Mouse (Mus musculus) kidney, postnatal 10 days (tissue): ENCODE data around the gene Tmprss9.
"Not testable (repeated sequence)": the region's sequence is repeated elsewhere in the genome, so short reads cannot be mapped to it uniquely, and the experiment has no call there.

Experiments
- DNase-seq: peaks from one replicate; pipeline ENCODE4 v3.0.0; 2021; ENCODE audit warnings: mixed read lengths

Gene Tmprss9

DNA sequence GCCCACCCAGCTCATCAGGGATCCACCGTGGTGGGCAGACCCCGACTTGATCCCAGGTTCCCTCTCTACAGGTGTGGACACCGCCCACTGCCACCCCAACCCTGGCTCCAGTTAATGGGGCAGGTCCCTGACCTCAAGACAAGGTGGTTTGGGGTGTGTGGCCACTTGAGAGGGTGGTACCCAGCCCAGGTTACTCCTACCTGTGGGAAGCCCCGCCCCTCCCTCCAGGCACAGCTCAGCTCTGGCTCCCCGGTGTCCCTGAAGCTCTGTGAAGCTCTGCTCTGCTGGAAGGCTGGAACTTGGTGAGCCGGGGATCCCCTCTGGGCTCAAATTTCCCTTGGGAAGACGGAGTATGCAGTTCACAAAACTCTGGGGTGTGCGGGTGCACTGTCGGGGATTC, at the start of gene Tmprss9:
Tmprss9 (plus strand) TSS at position 268 of the 400 bp plus-strand sequence.
- DNase-seq = peak; percentile 50

DNA sequence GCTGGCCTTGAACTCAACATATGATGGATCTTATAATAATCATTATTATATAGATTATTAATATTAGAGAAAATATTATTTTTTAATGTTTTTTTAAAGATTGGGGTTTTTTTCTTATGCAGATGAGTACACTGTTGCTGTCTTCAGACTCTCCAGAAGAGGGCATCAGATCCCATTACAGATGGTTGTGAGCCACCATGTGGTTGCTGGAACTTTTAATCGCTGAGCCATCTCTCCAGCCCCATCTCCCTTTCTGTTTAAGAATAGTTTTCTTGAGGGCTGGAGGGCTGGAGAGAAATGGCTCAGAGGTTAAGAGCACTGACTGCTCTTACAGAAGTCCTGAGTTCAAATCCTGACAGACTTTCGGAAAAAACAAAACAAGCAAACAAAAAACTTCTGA, 49.7 kb upstream of the Tmprss9 start:
- peak; percentile 51 for DNase-seq

DNA sequence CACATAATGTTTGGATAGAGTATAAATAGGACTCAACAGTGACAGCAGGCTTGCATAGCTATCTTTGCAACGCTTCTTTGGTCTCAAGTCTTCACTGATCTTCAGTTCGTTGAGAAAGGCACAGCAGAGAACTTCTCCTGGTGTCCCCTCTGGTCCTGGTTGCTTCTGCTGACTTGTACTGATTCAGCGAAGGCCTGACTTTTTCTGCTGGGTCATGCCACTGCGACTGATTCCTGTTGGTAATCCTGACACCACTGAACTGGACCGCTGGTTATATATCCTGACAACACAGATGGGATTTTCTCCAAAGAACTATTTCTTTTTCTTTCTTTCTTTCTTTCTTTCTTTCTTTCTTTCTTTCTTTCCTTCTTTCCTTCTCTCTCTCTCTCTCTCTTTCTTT, 49.1 kb upstream of the Tmprss9 start:
- no peak for DNase-seq

DNA sequence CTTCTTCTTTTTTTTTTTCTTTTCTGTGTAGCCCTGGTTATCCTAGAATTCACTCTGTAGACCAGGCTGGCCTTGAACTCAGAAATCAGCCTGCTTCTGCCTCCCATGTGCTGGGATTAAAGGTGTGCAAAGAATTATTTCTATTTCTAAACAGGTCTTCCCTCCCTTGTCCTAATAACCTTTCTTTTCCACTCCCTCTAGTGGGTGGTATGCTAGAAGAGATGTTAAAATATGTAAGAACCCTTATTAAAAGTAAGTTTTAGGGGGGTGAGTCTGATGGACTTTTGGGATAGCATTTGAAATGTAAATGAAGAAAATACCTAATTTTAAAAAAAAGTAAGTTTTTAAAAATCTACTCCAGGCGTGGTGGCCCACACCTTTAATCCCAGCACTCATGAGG, 48.3 kb upstream of the Tmprss9 start:
- DNase-seq = no peak

DNA sequence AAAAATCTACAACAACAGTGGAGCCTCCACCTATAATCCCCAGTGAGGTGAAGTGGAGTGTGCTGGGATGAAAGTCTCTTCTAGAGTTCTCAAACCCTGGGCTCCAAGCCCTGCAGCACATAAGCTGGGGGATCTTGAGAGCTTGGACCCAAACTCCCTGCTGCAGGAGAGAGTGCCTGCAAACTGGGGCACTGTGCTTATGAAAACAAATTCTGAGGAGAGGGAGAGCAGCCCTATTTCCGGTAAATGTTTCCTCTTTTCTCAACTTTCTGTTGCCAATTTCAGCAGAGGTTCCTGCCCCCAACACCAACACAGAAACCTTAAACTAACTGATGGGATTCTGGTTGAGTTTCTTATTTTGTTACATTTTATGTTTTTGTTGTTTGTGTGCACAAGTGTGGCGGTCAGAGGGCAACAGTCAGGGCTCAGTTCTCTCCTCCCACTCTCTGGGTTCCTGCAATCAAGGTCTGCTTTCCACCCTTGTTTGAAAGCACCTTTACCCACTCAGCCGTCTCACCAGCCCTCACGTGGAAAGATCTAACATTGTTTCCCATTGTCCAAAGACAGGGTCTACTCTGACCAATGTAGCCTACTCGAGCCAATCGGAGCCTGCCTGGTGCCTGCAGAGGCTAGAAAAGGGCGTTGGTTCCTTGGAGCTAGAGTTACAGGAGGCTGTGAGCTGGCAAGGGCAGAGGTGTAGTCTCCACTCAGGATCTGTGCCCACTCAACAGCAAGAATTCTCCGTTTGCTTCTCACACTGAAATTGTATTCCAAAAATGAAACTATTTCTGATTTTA, 47.6 kb upstream of the Tmprss9 start:
- no peak for DNase-seq

DNA sequence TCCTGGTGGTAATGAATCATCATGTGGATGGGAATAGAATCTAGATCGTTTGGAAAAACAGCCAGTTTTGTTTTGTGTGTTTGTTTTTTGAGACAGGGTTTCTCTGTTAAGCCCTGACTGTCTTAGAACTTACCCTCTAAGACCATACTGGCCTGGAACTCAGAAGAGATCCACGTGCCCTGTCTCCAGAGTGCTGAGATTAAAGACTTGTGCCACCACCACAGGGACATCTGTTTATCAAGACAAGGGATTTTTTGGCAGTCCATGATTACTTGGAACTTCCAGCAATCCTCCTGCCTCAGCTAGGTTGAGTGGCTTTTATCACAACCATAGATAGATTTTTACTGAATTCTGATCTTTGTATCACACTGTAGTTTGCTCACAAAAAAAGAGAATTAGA, 46.8 kb upstream of the Tmprss9 start:
- DNase-seq = no peak

DNA sequence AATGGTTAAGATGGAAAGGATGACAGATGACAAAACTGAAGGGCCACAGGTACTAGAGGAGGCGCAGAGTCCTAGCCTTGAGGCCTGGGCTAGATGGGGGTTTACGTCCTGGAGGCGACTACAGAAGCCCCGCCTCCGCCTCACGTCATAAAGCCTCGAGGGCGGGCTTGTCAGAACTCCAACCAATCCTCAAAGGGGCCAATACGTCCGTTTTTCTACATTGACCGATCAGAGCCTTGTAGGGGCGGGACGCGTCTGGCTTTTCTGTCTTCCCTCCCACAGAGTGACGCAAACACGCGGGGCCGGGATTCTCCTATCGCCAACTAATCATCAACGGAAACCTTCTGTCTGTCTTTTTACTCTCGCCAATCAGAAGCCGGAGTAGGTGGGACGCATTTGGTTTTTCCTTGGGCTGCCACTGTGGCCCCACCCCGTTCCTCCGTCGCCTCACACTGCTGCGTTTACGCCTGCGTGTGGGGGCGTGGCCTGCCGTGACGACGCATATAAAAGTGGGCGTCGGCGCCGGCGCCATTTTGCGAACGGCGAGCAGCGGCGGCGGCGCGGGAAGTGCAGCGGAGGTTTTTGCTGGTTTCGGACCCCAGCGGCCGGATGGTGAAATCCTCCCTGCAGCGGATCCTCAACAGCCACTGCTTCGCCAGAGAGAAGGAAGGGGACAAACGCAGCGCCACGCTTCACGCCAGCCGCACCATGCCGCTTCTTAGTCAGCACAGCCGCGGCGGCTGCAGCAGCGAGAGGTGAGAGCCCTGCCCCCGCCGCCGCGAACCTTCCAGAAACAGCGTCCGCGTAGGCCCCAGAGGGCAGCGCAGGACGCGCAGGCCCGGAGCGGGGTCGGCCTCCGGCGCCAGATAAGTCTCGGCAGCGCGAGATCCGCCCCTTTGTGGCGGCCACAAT, 45.2 kb upstream of the Tmprss9 start, which contains the start of gene Oaz1:
Oaz1 (plus strand) TSS at position 506 of the 912 bp plus-strand sequence.
- DNase-seq = peak; percentile 99

DNA sequence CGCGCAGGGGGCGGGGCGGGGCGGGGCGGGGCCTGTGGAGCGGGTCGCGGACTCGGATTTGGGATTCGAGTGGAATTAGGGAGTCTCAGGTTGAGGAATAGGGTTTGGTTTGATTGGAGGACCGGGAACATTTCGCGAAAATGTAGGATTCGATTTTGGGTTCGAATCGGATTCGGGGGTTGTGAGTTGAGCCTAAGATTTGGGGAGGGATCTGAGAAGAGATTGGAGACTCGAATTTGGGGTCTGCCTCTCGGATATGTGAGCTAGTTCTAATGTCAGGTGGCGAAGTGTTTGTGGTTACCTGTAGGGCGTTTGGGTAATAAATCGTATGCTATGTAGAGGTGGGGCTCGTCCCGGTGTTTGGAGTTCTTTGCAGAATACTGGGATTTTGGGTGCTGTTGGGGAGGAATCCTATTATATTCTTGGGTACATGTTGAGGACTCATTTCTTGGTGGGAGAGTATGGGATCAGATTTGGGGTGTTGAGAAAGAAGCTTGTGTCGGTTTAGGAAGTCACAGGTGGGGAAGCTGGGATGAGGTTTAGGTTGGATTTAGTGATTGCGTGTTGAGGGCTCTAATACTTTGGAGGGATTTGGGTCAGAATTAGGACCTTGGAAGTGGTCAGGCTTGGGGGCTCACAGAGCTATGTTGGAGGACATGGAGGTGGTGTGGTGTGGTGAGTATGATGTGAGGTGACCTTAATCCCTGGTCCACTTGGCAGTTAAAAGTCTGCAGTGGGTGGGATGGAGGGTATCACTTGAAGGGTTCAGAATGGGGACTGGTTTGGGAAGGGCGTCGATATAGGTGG, 44.4 kb upstream of the Tmprss9 start:
- DNase-seq = no peak

DNA sequence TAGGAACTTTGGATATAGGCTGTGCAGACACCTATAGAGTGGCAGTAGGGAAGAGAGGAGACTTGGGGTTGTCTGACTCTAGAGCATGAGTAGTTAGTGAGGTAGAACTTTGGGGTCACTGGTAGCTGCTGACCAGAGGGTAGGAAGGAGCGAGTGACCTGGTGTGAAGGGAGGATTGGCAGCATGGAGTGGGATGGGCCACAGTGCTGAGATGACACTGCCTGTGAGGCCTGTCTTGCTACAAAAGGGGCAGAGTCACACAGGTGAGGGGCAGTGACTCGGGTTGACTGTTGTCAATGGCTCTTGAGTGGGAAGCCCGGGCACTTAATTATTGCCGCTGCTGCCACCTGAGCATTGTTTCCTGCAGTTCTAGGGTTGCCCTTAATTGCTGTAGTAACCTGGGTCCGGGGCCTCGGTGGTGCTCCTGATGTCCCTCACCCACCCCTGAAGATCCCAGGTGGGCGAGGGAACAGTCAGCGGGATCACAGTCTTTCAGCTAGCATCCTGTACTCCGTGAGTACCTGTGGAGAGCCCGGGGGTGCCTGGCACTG, 43.7 kb upstream of the Tmprss9 start:
- DNase-seq = no peak

DNA sequence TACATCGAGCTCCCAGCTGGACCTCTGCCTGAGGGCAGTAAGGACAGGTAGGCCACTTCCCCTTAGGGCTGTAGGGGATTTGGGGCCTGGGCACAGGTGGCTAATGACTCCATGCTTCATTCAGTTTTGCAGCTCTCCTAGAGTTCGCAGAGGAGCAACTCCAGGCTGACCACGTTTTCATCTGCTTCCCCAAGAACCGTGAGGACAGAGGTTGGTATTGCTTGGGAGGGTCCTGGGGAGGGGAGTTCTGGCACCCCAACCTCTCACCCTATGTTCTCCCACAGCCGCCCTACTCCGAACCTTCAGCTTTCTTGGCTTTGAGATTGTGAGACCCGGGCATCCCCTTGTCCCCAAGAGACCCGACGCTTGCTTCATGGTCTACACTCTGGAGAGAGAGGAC, 43.1 kb upstream of the Tmprss9 start:
- DNase-seq = not testable (repeated sequence)

DNA sequence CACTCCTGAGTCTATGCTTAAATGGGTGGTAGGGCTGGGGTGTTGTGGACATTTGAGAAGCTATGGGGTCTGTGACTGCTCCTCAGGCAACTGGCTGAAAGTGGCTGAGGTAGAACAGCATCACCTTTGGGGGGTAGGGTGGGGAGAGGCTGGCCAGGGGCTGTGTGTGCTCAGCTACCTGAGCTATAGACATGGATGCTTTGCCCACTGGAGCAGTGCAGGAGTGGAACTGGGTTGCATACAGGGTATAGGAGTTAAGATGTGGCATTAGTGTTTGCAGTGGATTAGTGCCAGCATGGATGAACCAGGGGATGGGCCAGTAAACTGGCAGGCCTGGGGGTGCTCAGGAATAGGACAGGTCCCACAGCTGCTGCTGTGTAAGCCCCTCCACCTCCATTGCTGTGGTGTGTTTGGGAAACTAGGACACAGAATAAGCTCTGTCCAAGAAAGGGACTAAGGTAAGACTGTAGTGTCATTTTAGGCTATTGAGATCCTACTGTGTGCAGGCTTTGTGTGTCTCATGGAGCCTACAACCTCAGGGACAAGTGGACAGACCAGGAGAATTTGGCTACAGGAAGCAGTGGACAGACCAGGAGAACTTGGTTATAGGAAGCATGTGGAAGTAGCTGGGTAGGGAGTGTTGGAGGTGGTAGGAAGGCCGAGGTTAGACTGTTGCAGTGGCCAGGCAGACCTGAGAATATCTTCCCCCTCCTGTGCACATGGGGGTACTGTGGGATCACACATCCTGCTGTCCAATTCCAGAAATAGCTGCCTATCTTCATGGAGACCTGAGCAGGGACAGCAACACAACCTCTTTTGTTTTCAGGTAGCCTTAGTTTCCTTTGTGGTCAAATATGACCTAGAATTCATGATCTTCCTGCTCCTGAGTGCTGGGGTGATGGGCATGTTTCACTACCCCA, 42.0 kb upstream of the Tmprss9 start:
- no peak for DNase-seq

DNA sequence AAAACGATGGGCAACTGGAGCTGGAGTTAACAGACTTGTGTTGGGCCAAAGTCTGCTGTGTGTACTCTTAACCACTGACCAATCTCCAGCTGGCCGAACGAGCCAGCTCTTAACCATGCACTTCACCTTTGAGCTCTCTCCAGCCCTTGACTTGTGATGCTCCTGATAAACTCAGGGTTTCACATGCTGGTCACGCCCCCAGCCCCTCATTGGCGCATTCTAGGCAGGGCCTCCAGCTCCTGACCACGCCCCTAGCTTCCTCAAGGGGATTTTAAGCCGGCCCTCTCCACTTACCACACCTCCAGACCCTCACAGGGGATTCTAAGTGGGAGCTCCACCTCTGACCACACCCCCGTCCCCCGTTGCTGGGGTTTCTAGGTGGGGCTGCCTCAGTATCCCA, 40.5 kb upstream of the Tmprss9 start:
- DNase-seq = peak; percentile 89

DNA sequence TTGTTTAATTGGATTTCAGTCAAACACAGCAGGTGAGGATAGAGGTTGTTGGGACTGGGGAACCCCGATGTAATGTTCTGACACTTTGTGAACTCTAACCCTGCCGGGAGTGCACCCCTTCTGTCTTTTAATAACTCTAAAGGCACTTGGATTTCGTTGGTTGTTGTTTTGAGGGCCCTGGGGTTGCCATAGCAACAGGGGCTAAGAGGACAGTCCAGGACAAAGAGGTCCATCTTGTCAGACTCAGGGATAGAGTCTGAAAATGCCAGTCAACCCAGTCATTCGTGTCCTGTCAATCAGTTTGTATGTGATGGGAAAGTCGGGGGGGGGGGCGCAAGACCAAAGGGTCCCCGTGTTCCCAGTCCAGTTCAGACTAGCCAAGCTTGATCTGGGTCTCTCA, 38.8 kb upstream of the Tmprss9 start:
- no peak for DNase-seq

DNA sequence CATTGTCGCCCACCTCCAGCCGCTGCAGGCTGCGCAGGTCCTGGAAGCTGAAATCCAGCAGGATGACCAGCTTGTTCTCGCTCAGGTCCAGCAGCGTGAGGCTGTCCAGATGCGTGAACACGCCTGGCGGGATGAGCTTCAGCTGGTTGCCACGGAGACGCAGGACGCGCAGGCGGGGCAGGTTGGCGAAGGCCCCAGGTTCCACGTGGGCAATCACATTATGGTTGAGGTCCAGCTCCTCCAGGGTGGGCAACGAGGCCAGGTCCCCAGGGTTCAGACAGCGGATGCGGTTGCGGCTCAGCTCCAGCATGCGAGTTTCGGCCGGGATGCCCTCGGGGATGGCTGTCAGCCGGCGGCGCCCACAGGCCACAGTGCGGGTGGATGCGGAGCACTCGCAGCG, 36.0 kb upstream of the Tmprss9 start:
- no peak for DNase-seq

DNA sequence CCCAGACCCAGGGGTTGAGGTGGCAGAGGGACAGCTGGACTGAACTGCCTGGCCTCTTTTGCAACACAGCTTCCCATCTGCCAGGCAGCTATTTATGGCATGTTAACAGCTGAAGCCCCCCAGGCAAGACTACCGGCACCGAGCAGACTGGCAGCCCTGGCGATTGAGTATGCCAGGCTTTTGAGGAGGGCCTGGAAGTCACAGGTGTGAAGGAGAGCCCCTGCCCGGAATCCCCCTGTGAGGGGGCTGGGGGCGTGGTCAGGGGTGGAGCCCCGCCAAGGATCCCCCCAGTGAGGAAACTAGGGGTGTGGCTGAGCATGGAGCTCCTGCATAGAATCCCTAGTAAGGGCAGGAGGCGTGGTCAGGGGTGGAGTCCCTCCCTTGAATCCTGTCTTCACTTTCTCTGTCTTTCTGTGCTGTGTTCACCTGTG, 34.7 kb upstream of the Tmprss9 start:
- no peak for DNase-seq

DNA sequence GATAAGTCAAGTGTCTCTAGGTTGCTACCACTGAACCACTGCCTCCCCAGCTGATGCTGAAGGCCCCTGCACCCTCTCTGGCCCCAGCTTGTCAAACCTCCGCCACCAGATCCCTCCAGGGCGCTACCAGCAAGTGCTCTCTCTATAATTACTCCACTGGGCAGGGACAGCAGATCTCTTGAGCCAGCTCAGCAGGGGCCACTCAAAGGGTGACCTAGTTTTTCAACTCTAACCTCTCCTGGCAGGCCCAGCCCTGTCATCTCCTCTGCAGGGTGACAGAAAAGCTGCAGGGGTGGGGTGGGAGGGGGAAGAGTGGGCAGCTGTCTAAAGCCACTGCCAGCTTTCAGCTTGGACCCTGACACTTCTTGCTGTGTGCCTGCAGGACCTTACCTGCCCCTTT, 33.8 kb upstream of the Tmprss9 start:
- DNase-seq = no peak

DNA sequence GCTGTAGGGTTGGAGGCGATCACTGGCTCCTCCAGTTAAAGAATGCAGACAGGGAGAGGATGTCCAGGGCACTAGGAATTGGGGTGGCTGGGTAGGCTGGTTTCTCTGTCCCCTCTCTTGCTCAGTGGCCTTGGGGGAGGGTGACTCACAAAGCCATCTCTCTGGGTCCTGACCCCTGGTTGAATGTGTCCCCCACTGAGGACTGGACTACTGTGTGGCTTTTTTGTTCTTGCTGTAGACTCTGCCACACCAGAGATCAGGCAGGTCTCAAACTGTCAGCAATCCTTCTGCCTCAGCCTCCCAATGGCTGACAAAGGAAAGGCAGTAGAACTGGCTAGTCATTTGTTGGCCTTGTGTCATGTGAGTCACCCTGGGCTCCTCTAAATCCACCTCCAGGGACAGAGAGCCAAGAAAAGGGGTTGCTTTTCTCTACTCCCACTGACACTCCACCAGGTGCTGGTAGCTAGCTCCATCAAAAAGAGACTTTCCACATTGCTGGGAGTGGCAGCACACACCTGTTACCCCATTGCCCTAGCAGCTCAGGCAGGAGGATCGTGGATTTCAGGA, 33.2 kb upstream of the Tmprss9 start:
- DNase-seq = no peak

DNA sequence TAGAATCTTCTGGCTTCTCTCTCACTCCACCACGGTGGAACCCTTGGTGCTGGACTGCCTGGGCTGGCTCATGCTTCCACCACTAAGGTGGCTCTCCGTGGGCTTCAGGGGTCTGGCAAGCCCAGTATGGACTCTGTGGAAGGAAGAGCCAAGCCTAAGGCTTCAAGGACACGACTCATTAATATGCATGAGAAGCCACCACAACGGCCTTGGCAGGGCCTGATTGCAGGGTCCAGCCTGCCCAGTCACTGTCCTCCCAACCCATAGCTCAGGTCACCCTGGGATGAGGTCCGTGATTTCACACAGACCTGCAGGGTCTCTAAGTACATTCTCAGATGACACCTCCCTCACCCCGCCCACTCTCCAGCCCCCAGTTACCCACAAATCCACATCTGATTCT, 31.8 kb upstream of the Tmprss9 start:
- no peak for DNase-seq

DNA sequence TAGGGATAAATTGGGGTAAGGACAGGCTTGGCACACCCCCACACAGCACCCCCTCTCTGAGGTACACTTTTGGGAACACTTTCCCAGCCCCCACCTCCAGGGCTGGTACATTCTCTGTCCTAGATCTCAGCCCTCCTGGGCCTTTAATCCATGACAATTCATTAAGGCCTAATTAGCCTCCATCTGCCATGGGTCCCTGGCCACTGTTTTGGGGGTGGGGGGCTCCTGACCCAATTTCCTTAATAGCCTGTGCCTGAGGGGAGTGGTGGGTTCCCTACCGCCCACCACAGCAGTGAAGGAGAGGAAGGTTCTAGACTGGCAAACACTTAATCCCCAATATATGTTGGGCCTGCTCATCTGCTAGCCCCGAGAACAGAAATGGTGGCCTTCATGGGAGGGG, 30.0 kb upstream of the Tmprss9 start:
- DNase-seq = no peak

DNA sequence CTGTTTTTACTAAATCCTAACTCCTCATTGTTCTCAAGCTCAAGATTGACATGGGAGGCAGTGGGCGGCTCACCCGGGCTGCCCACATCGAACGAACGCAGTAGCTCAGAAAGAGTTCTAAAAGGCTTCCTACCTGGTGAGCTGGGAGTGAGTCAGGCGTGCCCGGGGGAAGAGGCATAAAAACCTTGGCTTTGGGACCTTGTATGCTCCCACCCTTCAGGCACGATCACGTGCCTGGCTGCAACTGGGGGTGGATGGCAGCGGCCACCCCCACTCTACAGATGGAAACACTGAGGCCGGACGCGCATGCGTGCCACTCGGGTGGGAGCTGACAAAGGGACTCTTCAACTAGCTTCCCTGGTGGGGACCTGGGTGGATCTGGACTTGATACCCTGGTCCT, 29.3 kb upstream of the Tmprss9 start:
- no peak for DNase-seq
